Mouse (Mus musculus) layer of hippocampus, postnatal 36 days (tissue): ENCODE measurements around the gene Pard3b. TPM values are rescaled to one million over a fixed set of nuclear protein-coding genes. Genes with fewer than 3 reads are reported as not detected.

Source experiments
- DNase-seq, 2 experiments: peaks; one replicate each; pipeline ENCODE4 v3.0.0; 2022
- total RNA-seq, 2 experiments: library from RNA; stranded (reverse); gene quantifications; 2 replicates each; pipeline ENCODE4 v1.2.3; 2021

Gene Pard3b
- total RNA-seq, 2 experiments from 2014 or later, result 5.7 to 6.1 TPM

GRCm38 (mm10) chr1:62499146-62499545, 860.5 kb downstream of the Pard3b start:
- DNase-seq, result no peak

GRCm38 (mm10) chr1:62510501-62510900, 871.9 kb downstream of the Pard3b start:
- DNase-seq, result no peak

GRCm38 (mm10) chr1:62511681-62512080, 873.1 kb downstream of the Pard3b start:
- no peak for DNase-seq

GRCm38 (mm10) chr1:62518621-62519213, 880.1 kb downstream of the Pard3b start:
- DNase-seq, result no peak

GRCm38 (mm10) chr1:62521368-62521767, 882.7 kb downstream of the Pard3b start:
- no peak for DNase-seq

- no peak for DNase-seq
Observed at GRCm38 (mm10) chr1:62522761-62523160, 884.1 kb downstream of the Pard3b start.

GRCm38 (mm10) chr1:62527788-62528187, 889.2 kb downstream of the Pard3b start:
- no peak for DNase-seq

- no peak for DNase-seq
Observed at GRCm38 (mm10) chr1:62529941-62530340, 891.3 kb downstream of the Pard3b start.

GRCm38 (mm10) chr1:62532426-62533126, 894.0 kb downstream of the Pard3b start:
- DNase-seq, result no peak

- no peak for DNase-seq
Observed at GRCm38 (mm10) chr1:62548953-62549352, 910.3 kb downstream of the Pard3b start.

- no peak for DNase-seq
Observed at GRCm38 (mm10) chr1:62550546-62550945, 911.9 kb downstream of the Pard3b start.

GRCm38 (mm10) chr1:62551516-62551915, 912.9 kb downstream of the Pard3b start:
- DNase-seq, result no peak

- DNase-seq, result no peak
Observed at GRCm38 (mm10) chr1:62555838-62556237, 917.2 kb downstream of the Pard3b start.

- no peak for DNase-seq
Observed at GRCm38 (mm10) chr1:62562987-62563386, 924.4 kb downstream of the Pard3b start.

GRCm38 (mm10) chr1:62564245-62565119, 925.9 kb downstream of the Pard3b start:
- DNase-seq, result no peak

- no peak for DNase-seq
Observed at GRCm38 (mm10) chr1:62565120-62565809, 926.6 kb downstream of the Pard3b start.

GRCm38 (mm10) chr1:62566596-62566995, 928.0 kb downstream of the Pard3b start:
- no peak for DNase-seq

- DNase-seq, result no peak
Observed at GRCm38 (mm10) chr1:62576939-62577590, 938.4 kb downstream of the Pard3b start.

- DNase-seq, result no peak
Observed at GRCm38 (mm10) chr1:62579024-62579765, 940.6 kb downstream of the Pard3b start.

- DNase-seq, result no peak
Observed at GRCm38 (mm10) chr1:62580314-62580935, 941.8 kb downstream of the Pard3b start.

- no peak for DNase-seq
Observed at GRCm38 (mm10) chr1:62582476-62582875, 943.9 kb downstream of the Pard3b start.
